Mouse (Mus musculus) ES-Bruce4 (cell line): Measurements from ENCODE around the gene Olfr766-ps1.

ENCODE experiments used
- CTCF ChIP-seq: IDR thresholded peaks from one replicate; pipeline ENCODE4 v1.8.1; 2011; ENCODE audit warnings: low read depth, low read length
- POLR2A ChIP-seq: IDR thresholded peaks from one replicate; pipeline ENCODE4 v1.8.1; 2011; ENCODE audit warnings: low read length; ENCODE audit not compliant: insufficient read depth

- TF ChIP-seq CTCF (no peak), POLR2A (no peak)
Measured at GRCm38 (mm10) chr10:129115146-129115545, 46.4 kb upstream of the Olfr766-ps1 start.
